Mouse (Mus musculus) hindbrain, embryonic 15.5 days (tissue): ENCODE results near the gene Stx3. TPM values are rescaled to one million over a fixed set of nuclear protein-coding genes. Genes with fewer than 3 reads are reported as not detected.

Experiments
- ATAC-seq: fragments of 200-750 bp; cut with Nextera tagmentation; 2 replicates; pipeline ENCODE4 v1.8.0; 2017; ENCODE audit warnings: low read depth, moderate number of reproducible peaks, moderate TSS enrichment; ENCODE audit not compliant: low FRiP score
- H3K27ac ChIP-seq: fragments of 300-500 bp; sonication (generic); replicated peaks from 2 replicates; pipeline ENCODE4 v1.5.1; 2015; ENCODE audit warnings: mild to moderate bottlenecking, inconsistent platforms
- H3K27me3 ChIP-seq: fragments of 300-500 bp; sonication (generic); 2 replicates; pipeline ENCODE4 v1.6.1; 2015; ENCODE audit warnings: control low read depth, inconsistent platforms
- H3K36me3 ChIP-seq: fragments of 300-500 bp; sonication (generic); 2 replicates; pipeline ENCODE4 v1.6.1; 2015; ENCODE audit warnings: control low read depth, inconsistent platforms
- H3K4me1 ChIP-seq: fragments of 300-500 bp; sonication (generic); replicated peaks from 2 replicates; pipeline ENCODE4 v1.6.1; 2015; ENCODE audit warnings: control low read depth, inconsistent platforms
- H3K4me2 ChIP-seq: fragments of 300-500 bp; sonication (generic); 2 replicates; pipeline ENCODE4 v1.6.1; 2015; ENCODE audit warnings: moderate library complexity, mild to moderate bottlenecking, inconsistent platforms
- H3K4me3 ChIP-seq: fragments of 300-500 bp; sonication (generic); 2 replicates; pipeline ENCODE4 v1.5.1; 2015; ENCODE audit warnings: mild to moderate bottlenecking, inconsistent platforms
- H3K9ac ChIP-seq: fragments of 300-500 bp; sonication (generic); 2 replicates; pipeline ENCODE4 v1.6.1; 2015; ENCODE audit warnings: inconsistent platforms
- H3K9me3 ChIP-seq: fragments of 300-500 bp; sonication (generic); 2 replicates; pipeline ENCODE4 v1.6.1; 2016; ENCODE audit warnings: control low read depth, inconsistent platforms
- WGBS: fragments of 180-500 bp; shearing (Covaris S2); methylation state at CpG from one replicate; pipeline ENCODE4 v1.1.7; 2015; 5-methylcytosine and 5-hydroxymethylcytosine counted together
- polyA plus RNA-seq: library from polyadenylated mRNA; unstranded; fragments of >200 nt; fragmentation: Nextera tagmentation; extraction: Ambion mirVana; gene quantifications from 2 replicates; pipeline ENCODE4 v1.2.1, GENCODE M21; 2015

The Stx3 gene
- polyA plus RNA-seq, 1 experiment from 2014 or later = 20.6 TPM

GRCm38 (mm10) chr19:11807251-11807650, 12.0 kb downstream of the Stx3 start:
- Histone ChIP-seq H3K27me3 (no peaks in the 10 kb centered on the region), H3K27ac (no peak overlapping the region), H3K4me3 (no peak overlapping the region), H3K4me2 (no peak overlapping the region), H3K9ac (no peak overlapping the region), H3K36me3 (no peaks in the 10 kb centered on the region; the same call in 1 of the 2 replicates), H3K4me1 (peaks cover 8% of the 10 kb centered on the region), H3K9me3 (no peaks in the 10 kb centered on the region)
- 63% methylated on average over 2 of the region's 2 CpGs for WGBS
- no peak for ATAC-seq

DNA sequence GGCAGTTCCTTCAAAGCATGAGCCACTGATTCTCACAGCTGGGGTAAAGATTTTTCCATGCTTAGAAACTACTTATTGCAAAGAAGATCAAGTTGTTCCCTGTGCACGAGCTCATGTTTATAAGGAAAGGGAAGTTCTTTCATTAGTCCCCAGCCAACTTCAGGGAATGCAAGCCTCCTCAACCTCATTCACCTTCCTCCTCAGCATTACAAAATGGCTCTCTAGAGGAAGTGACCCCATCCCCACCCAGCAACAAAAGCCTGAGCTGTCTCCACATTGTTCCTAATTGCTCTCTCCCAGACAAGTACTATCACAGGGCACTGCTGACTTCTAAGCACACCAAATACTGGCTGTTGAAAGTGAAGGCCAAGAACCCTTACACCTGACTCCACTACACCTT, 14.8 kb downstream of the Stx3 start:
- H3K4me1 ChIP-seq = no peaks in the 10 kb centered on the region
- no peak for ATAC-seq
- H3K9me3 ChIP-seq = no peaks in the 10 kb centered on the region
- 72% methylated on average over 1 of the region's 1 CpGs for WGBS
- H3K27me3 ChIP-seq = no peaks in the 10 kb centered on the region
- no peaks in the 10 kb centered on the region; the same call in 1 of the 2 replicates for H3K36me3 ChIP-seq
- H3K4me3 ChIP-seq = no peak overlapping the region
- H3K4me2 ChIP-seq = no peak overlapping the region
- H3K9ac ChIP-seq = no peak overlapping the region
- no peak overlapping the region for H3K27ac ChIP-seq

DNA sequence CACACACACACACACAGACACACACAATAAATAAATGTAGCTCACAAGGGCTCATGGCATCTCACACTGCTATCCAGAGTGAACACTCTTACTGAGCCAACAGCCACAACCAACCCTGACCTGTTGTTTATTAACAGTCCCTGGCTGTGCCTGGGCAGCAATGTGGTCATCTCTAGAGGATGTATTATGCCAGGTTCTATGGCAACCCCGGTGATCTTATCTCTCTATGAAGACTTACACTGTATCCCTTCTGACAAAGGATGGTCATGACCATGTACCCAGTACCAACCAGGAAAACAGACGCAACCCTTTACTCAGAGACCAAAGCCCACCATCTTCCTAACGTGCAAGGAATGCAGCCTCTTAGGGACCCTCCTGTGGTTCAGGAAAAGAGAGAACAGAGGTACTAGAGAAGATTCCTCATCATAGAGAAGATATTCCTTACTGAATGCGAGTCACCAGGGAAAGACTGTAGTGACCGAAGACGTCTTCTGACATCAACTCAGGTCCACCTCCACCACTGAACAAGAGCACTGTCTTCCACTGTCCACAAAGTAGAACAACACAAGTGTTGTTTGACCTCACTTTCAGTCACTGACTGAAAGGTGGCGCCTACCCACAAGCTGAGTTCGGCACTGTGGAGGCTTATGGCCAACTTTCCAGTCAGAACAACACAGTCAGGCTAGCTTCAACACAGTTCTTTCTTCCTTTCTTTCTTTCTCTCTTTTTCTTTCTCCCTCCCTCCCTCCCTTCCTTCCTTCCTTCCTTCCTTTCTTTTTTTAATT, 18.5 kb downstream of the Stx3 start:
- Histone ChIP-seq H3K9ac (no peak overlapping the region), H3K4me3 (no peak overlapping the region), H3K4me2 (no peak overlapping the region), H3K9me3 (no peaks in the 10 kb centered on the region), H3K36me3 (no peaks in the 10 kb centered on the region; the same call in 1 of the 2 replicates), H3K27me3 (no peaks in the 10 kb centered on the region), H3K27ac (no peak overlapping the region), H3K4me1 (no peaks in the 10 kb centered on the region)
- ATAC-seq = no peak
- WGBS = 87% methylated on average over 8 of the region's 8 CpGs

DNA sequence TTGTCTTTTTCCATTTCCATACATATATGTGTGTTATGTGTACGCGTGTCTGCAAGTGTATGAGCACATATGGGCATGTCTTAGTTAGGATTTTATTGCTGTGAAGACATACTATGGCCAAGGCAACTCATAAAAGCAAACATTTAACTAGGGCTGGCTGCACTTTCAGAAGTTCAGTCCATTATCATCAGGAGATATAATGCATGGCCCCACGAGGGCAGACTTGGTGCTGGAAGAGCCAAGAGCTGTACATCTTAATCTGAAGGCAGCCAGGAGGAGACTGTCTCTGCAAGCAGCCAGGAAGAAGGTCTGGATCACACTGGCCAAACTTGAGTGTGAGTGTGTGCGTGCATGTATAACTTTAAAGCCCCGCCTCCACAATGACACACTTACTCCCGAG, 24.8 kb downstream of the Stx3 start:
- Histone ChIP-seq H3K36me3 (no peaks in the 10 kb centered on the region), H3K27me3 (no peaks in the 10 kb centered on the region), H3K4me2 (no peak overlapping the region), H3K27ac (no peak overlapping the region), H3K9me3 (no peaks in the 10 kb centered on the region), H3K4me1 (no peaks in the 10 kb centered on the region), H3K9ac (no peak overlapping the region), H3K4me3 (no peak overlapping the region)
- ATAC-seq = no peak
- WGBS = 90% methylated on average over 6 of the region's 6 CpGs

DNA sequence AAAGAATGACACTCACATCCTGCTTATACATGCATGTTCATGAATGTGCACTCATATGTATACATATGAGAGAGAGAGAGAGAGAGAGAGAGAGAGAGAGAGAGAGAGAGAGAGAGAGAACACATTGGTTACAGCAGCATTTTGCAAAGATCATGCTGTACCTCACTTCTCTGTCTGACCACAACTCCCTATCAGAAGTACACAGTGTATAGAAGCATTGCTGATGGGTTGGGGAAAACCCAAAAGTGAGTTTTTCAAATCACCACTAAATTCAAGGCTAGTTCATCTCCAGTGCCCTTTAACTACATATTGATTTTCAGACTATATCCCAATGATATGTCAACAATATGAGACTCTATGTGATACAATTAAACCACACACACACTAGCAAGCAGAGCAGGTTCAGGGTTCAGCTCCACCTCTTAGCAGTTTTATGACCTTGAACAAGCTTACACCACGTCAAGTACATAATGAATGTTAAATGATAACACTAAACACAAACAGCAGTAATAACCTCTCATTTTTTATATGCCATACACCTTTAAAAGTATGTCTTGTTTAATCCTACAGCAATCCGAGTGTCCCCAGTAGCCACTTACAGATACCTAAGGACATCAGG, 25.4 kb downstream of the Stx3 start:
- no peak for ATAC-seq
- 0 out of 2 replicates have a peak, but pooled peaks cover 4% of the 10 kb centered on the region for H3K36me3 ChIP-seq
- 82% methylated on average over 2 of the region's 2 CpGs for WGBS
- H3K27ac ChIP-seq = no peak overlapping the region
- no peaks in the 10 kb centered on the region for H3K27me3 ChIP-seq
- no peaks in the 10 kb centered on the region for H3K9me3 ChIP-seq
- H3K9ac ChIP-seq = no peak overlapping the region
- no peak overlapping the region for H3K4me3 ChIP-seq
- H3K4me1 ChIP-seq = no peaks in the 10 kb centered on the region
- no peak overlapping the region for H3K4me2 ChIP-seq

DNA sequence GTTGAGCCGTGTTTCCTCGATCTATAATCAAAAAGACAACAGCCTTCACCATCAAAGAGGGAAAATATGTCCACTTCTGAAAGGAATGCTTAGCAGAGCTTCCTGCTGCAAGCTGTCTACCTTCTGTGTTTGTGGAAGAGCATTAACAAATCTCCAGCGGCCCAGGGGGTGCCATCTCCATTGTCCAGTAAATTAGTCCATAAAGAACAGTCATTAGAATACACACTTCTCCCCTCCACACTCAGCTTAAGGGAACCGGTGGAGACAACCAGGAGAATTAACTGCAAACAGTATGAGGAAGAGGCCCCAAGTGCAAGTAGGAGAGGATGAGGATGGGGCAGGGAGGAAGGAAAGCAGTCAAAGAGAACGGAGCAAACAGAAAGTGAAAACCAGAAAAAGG, 27.4 kb downstream of the Stx3 start:
- ATAC-seq = no peak
- no peak overlapping the region for H3K4me2 ChIP-seq
- peaks cover 13% of the 10 kb centered on the region; the same call in 1 of the 2 replicates for H3K36me3 ChIP-seq
- H3K27me3 ChIP-seq = no peaks in the 10 kb centered on the region
- no peaks in the 10 kb centered on the region for H3K9me3 ChIP-seq
- H3K4me3 ChIP-seq = no peak overlapping the region
- H3K9ac ChIP-seq = no peak overlapping the region
- H3K27ac ChIP-seq = no peak overlapping the region
- no peaks in the 10 kb centered on the region for H3K4me1 ChIP-seq
- 71% methylated on average over 5 of the region's 5 CpGs for WGBS

DNA sequence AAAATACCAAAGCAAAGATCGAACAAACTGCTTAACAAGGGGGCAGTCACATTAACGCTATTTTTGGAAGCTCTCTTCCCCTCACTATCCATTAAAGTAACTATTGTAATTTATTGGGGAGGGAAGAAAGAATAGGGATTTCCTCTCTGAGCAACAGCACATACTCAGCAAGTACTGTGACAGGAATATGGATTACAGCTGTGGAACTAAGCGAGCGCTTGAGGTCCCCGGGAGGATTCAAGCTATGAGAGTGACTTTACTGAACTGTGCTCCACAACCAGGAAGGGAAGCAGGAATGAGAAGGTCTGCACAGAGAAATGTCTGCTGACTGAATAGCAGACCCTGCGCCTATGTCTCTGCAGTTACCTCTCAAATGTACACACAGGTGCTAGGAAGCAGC, 30.3 kb downstream of the Stx3 start:
- Histone ChIP-seq H3K4me2 (no peak overlapping the region), H3K27me3 (no peaks in the 10 kb centered on the region), H3K36me3 (peaks cover 25% of the 10 kb centered on the region), H3K9ac (no peak overlapping the region), H3K4me1 (no peaks in the 10 kb centered on the region), H3K9me3 (no peaks in the 10 kb centered on the region), H3K4me3 (no peak overlapping the region), H3K27ac (no peak overlapping the region)
- no peak for ATAC-seq
- WGBS = 91% methylated on average over 6 of the region's 6 CpGs

GRCm38 (mm10) chr19:11787826-11788225, 31.4 kb downstream of the Stx3 start:
- WGBS = 90% methylated on average over 6 of the region's 6 CpGs
- no peak overlapping the region for H3K4me3 ChIP-seq
- no peak overlapping the region for H3K27ac ChIP-seq
- H3K27me3 ChIP-seq = no peaks in the 10 kb centered on the region
- no peak for ATAC-seq
- no peaks in the 10 kb centered on the region for H3K9me3 ChIP-seq
- no peaks in the 10 kb centered on the region for H3K4me1 ChIP-seq
- H3K36me3 ChIP-seq = peaks cover 28% of the 10 kb centered on the region
- no peak overlapping the region for H3K4me2 ChIP-seq
- H3K9ac ChIP-seq = no peak overlapping the region

GRCm38 (mm10) chr19:11785409-11786154, 33.6 kb downstream of the Stx3 start:
- 92% methylated on average over 14 of the region's 14 CpGs for WGBS
- ATAC-seq = no peak
- Histone ChIP-seq H3K4me3 (no peak overlapping the region), H3K9me3 (no peaks in the 10 kb centered on the region), H3K27me3 (no peaks in the 10 kb centered on the region), H3K9ac (no peak overlapping the region), H3K27ac (no peak overlapping the region), H3K36me3 (peaks cover 28% of the 10 kb centered on the region), H3K4me1 (no peaks in the 10 kb centered on the region), H3K4me2 (no peak overlapping the region)

DNA sequence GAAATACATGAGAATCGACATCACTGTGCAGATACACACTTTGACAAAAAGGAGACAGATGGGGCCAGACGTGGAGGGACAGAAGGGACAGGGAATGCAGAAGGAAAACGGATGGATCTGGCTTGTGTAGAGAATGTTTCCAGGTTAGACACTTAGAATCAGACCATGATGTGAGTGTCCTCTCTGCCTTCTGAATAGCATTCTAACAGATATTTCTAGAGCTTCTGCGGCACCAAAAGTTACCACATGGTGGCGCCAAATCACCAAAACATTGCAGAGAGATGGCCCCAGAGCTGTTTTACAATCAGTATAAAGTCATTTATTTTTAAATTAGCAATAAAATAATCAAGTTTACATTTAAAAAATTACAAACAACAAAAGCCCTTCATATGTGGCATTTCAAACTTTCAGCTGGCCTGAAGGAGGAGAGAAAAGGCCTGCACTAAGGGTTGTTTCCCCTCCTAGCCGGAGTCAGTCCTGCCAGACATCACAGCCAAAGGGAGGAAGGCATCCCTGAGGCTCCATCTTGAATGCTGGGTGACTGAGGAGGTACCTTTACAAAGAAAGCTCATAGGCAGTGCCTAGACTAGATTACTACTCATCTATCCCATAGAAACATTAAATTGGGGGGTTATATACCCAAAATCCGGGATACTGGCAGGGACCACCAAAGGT, 41.9 kb downstream of the Stx3 start:
- 63% methylated on average over 7 of the region's 7 CpGs for WGBS
- no peak overlapping the region for H3K4me2 ChIP-seq
- H3K4me3 ChIP-seq = no peak overlapping the region
- H3K27ac ChIP-seq = no peak overlapping the region
- H3K4me1 ChIP-seq = no peaks in the 10 kb centered on the region
- H3K9me3 ChIP-seq = no peaks in the 10 kb centered on the region
- no peak for ATAC-seq
- peaks cover 35% of the 10 kb centered on the region for H3K36me3 ChIP-seq
- no peaks in the 10 kb centered on the region for H3K27me3 ChIP-seq
- H3K9ac ChIP-seq = no peak overlapping the region

DNA sequence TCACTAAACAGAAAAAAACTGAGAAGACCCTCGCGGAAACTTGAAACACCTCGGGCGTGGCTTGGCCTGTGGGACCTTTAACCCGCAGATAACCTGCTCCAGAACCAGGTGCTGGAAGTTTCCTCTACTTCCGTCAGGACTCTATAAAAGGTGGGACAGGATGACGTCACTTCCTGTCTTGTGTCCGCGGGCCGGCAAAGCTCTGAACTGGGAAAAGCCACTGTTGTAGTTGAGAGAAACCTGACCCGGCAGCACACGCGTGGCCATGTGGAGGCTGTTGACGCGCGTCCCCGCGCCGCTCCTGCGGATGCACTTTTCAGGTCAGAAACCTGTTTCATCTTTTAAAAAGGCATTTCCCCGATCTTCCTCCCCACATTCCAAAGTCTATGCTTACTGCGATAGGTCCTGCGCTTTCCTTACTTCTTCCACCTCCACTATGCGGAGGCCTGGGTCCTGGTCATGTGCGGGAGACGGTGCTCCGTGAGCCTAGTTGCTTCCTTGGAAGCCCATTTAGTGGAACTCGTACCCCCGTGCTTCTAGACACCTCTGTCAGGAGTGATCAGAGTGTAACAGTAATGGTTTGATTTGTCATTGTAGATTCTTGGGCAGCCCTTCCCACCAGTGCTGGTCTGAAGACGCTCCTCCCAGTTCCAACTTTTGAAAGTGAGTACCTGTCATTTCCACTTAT, 48.9 kb downstream of the Stx3 start, which contains the start of gene Mrpl16:
Gene Mrpl16, plus strand, starts transcription at position 187 of the 688 bp plus-strand sequence.
- Histone ChIP-seq H3K9me3 (no peaks in the 10 kb centered on the region), H3K4me1 (peaks cover 13% of the 10 kb centered on the region), H3K9ac (peak within 1 kb of the TSS; percentile 64), H3K27me3 (no peaks in the 10 kb centered on the region), H3K36me3 (peaks cover 28% of the 10 kb centered on the region), H3K27ac (peak within 1 kb of the TSS; percentile 50), H3K4me2 (peak within 1 kb of the TSS; percentile 76), H3K4me3 (peak within 1 kb of the TSS; percentile 61)
- under 1% methylated on average over 30 of the region's 30 CpGs for WGBS
- ATAC-seq = peak; percentile 92
